Mouse (Mus musculus) E14TG2a.4 (cell line): Measurements from ENCODE around the gene Capns1.

ENCODE experiments used
- CTCF ChIP-seq: conservative IDR thresholded peaks from 2 replicates; pipeline ENCODE4 v1.5.1; 2014; ENCODE audit warnings: low read length
- NANOG ChIP-seq: IDR thresholded peaks from 2 replicates; pipeline ENCODE4 v1.6.1; 2014; ENCODE audit warnings: borderline replicate concordance, low read length, mixed read lengths
- POU5F1 ChIP-seq: IDR thresholded peaks from 2 replicates; pipeline ENCODE4 v1.6.1; 2014; ENCODE audit warnings: low read length, borderline replicate concordance

- TF ChIP-seq CTCF = no peak
- TF ChIP-seq NANOG = no peak
- TF ChIP-seq POU5F1 = no peak
Measured at GRCm38 (mm10) chr7:30202895-30203690, 4.5 kb upstream of the Capns1 start.
